Comparison of ENCODE assay signal across 9 mouse cellular contexts in the genomic region with DNA sequence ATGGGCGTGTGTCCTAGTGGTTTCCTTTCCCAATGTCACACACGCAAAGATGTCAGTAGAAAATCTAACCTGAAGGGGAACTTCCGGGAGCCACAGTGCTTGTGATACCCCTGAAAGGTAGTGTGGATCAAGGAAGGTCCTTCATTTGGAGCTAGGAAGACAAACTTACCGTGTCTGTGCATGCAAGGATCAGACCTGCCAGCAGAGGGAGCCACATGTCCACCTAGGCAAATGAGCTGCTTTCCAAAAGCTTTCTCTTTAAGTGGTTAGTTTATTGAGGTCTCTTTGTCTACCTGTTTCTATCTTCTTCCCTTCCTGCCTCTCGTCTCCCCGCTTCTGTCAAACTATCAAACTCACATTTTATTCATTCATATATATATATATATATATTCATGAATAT. TPM values are rescaled to one million over a fixed set of nuclear protein-coding genes. Genes with fewer than 3 reads are reported as not detected.
DNase-seq lines count a peak whose midpoint lies in the region; ATAC-seq lines count a peak whose summit lies in the region.
"Had no signal": no experiment of that assay in that cellular context is flagged by ENCODE, and none has a peak within 500 bp of the region (broad histone marks: within the 10 kb centered on the region; RNA-seq: fewer than 3 reads in every experiment).

No protein-coding gene starts in this region.

- no peak overlapping the region for H3K27ac ChIP-seq in hindbrain, embryonic 10.5 days
- H3K27ac ChIP-seq in hindbrain, embryonic 12.5 days: no peak overlapping the region
- H3K27ac ChIP-seq: embryonic facial prominence, embryonic 12.5 days had no signal

- intact Hi-C loops in heart, postnatal 14 days (cut with DNase I): loop anchor here (1.0 to 5.0 kb wide), 2 partner anchors 141 to 349 kb away; no protein-coding TSS in a partner anchor

- WGBS in hindbrain, embryonic 10.5 days: 26% methylated on average over 6 of the region's 6 CpGs
- WGBS in hindbrain, embryonic 12.5 days: 21% methylated on average over 6 of the region's 6 CpGs

- H3K9ac ChIP-seq in hindbrain, embryonic 12.5 days: no peak overlapping the region
- H3K9ac ChIP-seq: embryonic facial prominence, embryonic 12.5 days had no signal

- H3K4me3 ChIP-seq in hindbrain, embryonic 10.5 days: no peak overlapping the region
- H3K4me3 ChIP-seq in hindbrain, embryonic 12.5 days: no peak overlapping the region
- H3K4me3 ChIP-seq: embryonic facial prominence, embryonic 12.5 days had no signal

- no peak overlapping the region for H3K4me2 ChIP-seq in hindbrain, embryonic 12.5 days (replicated peaks)
- H3K4me2 ChIP-seq: embryonic facial prominence, embryonic 12.5 days had no signal

- H3K36me3 ChIP-seq in hindbrain, embryonic 10.5 days: peaks cover 20% of the 10 kb centered on the region
- H3K36me3 ChIP-seq in hindbrain, embryonic 12.5 days: peaks cover 9% of the 10 kb centered on the region

- no peaks in the 10 kb centered on the region for H3K4me1 ChIP-seq in hindbrain, embryonic 10.5 days (replicated peaks)
- H3K4me1 ChIP-seq in hindbrain, embryonic 12.5 days: no peaks in the 10 kb centered on the region
- H3K4me1 ChIP-seq: embryonic facial prominence, embryonic 12.5 days had no signal

- DNase-seq in hindbrain, embryonic 10.5 days (ENCODE audit: low spot score): peak; percentile 83
- DNase-seq in adrenal gland, adult 8-10 months: peak; percentile 75
- DNase-seq in embryo, embryonic 9.5 days (ENCODE audit: extremely low spot score): peak; percentile 83
- peak; percentile 89 to 93 for DNase-seq in heart, postnatal 14 days
- DNase-seq in left cerebral cortex, adult 18-20 months (ENCODE audit: low spot score in 2 of 2): peak; percentile 86 to 90
- DNase-seq in spleen, postnatal 4 days (ENCODE audit: low spot score in 2 of 2): peak; percentile 89 to 96

- H3K9me3 ChIP-seq in hindbrain, embryonic 10.5 days: peaks cover 3% of the 10 kb centered on the region; the same call in 1 of the 2 replicates
- H3K9me3 ChIP-seq in hindbrain, embryonic 12.5 days (replicated peaks): no peaks in the 10 kb centered on the region
- H3K9me3 ChIP-seq: embryonic facial prominence, embryonic 12.5 days had no signal

- no peak for ATAC-seq in hindbrain, embryonic 12.5 days (ENCODE audit: low FRiP score)
- ATAC-seq in megakaryocyte-erythroid progenitor cell, adult 5-6 weeks (replicated peaks; ENCODE audit: low FRiP score, low TSS enrichment, poor library complexity, severe bottlenecking): peak; percentile 81

- no peaks in the 10 kb centered on the region for H3K27me3 ChIP-seq in hindbrain, embryonic 10.5 days (ENCODE audit: insufficient read depth, poor library complexity, severe bottlenecking)
- no peaks in the 10 kb centered on the region for H3K27me3 ChIP-seq in hindbrain, embryonic 12.5 days
- H3K27me3 ChIP-seq: embryonic facial prominence, embryonic 12.5 days had no signal

RNA-seq across cellular contexts. Expression of a gene that starts 40.0 kb away (rescaled TPM):
- polyA plus RNA-seq in hindbrain, embryonic 10.5 days (2016; fragmentation: Nextera tagmentation; extraction: Ambion mirVana): 390 and 422 TPM in 2 replicates
- polyA plus RNA-seq in hindbrain, embryonic 12.5 days (2016; fragmentation: Nextera tagmentation; extraction: Ambion mirVana): 411 and 449 TPM in 2 replicates
- total RNA-seq in adrenal gland, adult 8-10 months (2022): 100 to 1,000 TPM; 348 to 401 (median 358) TPM
- 100 to 1,000 TPM; 257 to 259 TPM for total RNA-seq in heart, postnatal 14 days (2021)
- 100 to 1,000 TPM; 358 to 380 TPM for total RNA-seq in left cerebral cortex, adult 18-20 months (2021)
- total RNA-seq in megakaryocyte-erythroid progenitor cell, adult 5-6 weeks (2014; fragmentation: Nextera tagmentation): 140 and 211 TPM in 2 replicates
- 64.1 and 110 TPM in 2 replicates for total RNA-seq in megakaryocyte-erythroid progenitor cell, adult 5-6 weeks (2017)

RNA-seq across cellular contexts. Expression of a gene that starts 54.4 kb away (rescaled TPM):
- 33.6 and 36.4 TPM in 2 replicates for polyA plus RNA-seq in hindbrain, embryonic 10.5 days (2016; fragmentation: Nextera tagmentation; extraction: Ambion mirVana)
- 39.8 and 46.1 TPM in 2 replicates for polyA plus RNA-seq in hindbrain, embryonic 12.5 days (2016; fragmentation: Nextera tagmentation; extraction: Ambion mirVana)
- total RNA-seq in adrenal gland, adult 8-10 months (2022): 100 to 1,000 TPM; 134 to 193 (median 146) TPM
- 10 to 100 TPM; 62.2 to 66.8 TPM for total RNA-seq in heart, postnatal 14 days (2021)
- total RNA-seq in left cerebral cortex, adult 18-20 months (2021): 10 to 100 TPM; 31.2 to 34.7 TPM
- total RNA-seq in megakaryocyte-erythroid progenitor cell, adult 5-6 weeks (2014; fragmentation: Nextera tagmentation): 117 and 124 TPM in 2 replicates
- total RNA-seq in megakaryocyte-erythroid progenitor cell, adult 5-6 weeks (2017): 81.7 and 94.7 TPM in 2 replicates
